Mouse (Mus musculus): Measurements from ENCODE around the gene Hnrnpul2.

- TF ChIP-seq CTCF (IDR thresholded peaks at IDR 0.05; ENCODE audit: insufficient read depth, low read length), result no peak
- peak; percentile 51; the same call in 1 of the 2 replicates for TF ChIP-seq POLR2A (IDR thresholded peaks at IDR 0.05; ENCODE audit: borderline replicate concordance, extremely low read depth, low read depth, low read length)
Observed at GRCm38 (mm10) chr19:8871267-8872186, 51.7 kb downstream of the Hnrnpul2 start, which contains the start of gene Ubxn1.
